Mouse (Mus musculus): ENCODE measurements around the gene Adipor1. TPM values are rescaled to one million over a fixed set of nuclear protein-coding genes. Genes with fewer than 3 reads are reported as not detected.
"Not testable (repeated sequence)": the region's sequence is repeated elsewhere in the genome, so short reads cannot be mapped to it uniquely, and the experiment has no call there.

Gene Adipor1
- polyA plus RNA-seq, 1 experiment from 2014 or later: 102 TPM

DNA sequence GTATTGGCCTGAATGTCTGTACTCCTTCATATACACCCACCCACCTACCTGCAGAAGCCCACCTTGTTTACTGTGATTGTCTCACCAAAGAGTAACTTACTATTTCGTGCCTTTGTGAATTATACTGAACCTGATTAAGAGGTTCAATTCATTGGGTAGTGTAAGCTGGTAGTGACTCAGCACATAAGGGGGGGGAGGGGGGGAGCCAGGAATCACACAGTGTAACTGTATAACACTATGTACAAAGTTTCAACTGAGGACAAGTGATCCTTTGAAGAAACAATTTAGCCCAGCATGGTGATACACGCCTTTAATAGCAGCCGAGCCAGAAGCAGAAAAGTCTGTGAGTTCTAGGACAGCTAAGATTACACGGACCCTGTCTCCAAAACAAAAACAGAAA lies 18.3 kb downstream of the Adipor1 start:
- no peak overlapping the region for H3K9ac ChIP-seq (ENCODE audit: low read depth, low read length)
- whole genome bisulfite sequencing: 87% methylated on average over 4 of the region's 4 CpGs
- H3K27me3 ChIP-seq (replicated peaks; ENCODE audit: control insufficient read depth, insufficient read depth, low read length): no peaks in the 10 kb centered on the region

GRCm38 (mm10) chr1:134435414-134435813 lies 20.2 kb downstream of the Adipor1 start:
- Histone ChIP-seq H3K4me3 (ENCODE audit: low read depth, low read length) (no peak overlapping the region), H3K36me3 (ENCODE audit: control insufficient read depth, insufficient read depth, low read length) (peaks cover 24% of the 10 kb centered on the region), H3K4me1 (ENCODE audit: control insufficient read depth, insufficient read depth, low read length) (no peaks in the 10 kb centered on the region), H3K9me3 (ENCODE audit: control insufficient read depth, low read length) (no peaks in the 10 kb centered on the region), H3K4me2 (ENCODE audit: low read depth, low read length) (no peak overlapping the region), H3K9ac (ENCODE audit: low read depth, low read length) (no peak overlapping the region), H3K27ac (replicated peaks; ENCODE audit: low read depth, low read length) (no peak overlapping the region), H3K27me3 (replicated peaks; ENCODE audit: control insufficient read depth, insufficient read depth, low read length) (no peaks in the 10 kb centered on the region)
- 30% methylated on average over 4 of the region's 4 CpGs for WGBS
- no peak for ATAC-seq (ENCODE audit: low read depth)
- DNase-seq (ENCODE audit: low spot score): no peak

More for the DNA sequence above, 18.3 kb downstream of the Adipor1 start:
- H3K36me3 ChIP-seq (ENCODE audit: control insufficient read depth, insufficient read depth, low read length): peaks cover 43% of the 10 kb centered on the region
- no peak overlapping the region for H3K4me2 ChIP-seq (ENCODE audit: low read depth, low read length)
- no peaks in the 10 kb centered on the region for H3K9me3 ChIP-seq (ENCODE audit: control insufficient read depth, low read length)
- ATAC-seq (ENCODE audit: low read depth) (no peak), DNase-seq (ENCODE audit: low spot score) (no peak)
- H3K4me3 ChIP-seq (ENCODE audit: low read depth, low read length): no peak overlapping the region
- no peaks in the 10 kb centered on the region for H3K4me1 ChIP-seq (ENCODE audit: control insufficient read depth, insufficient read depth, low read length)
- no peak overlapping the region for H3K27ac ChIP-seq (replicated peaks; ENCODE audit: low read depth, low read length)

DNA sequence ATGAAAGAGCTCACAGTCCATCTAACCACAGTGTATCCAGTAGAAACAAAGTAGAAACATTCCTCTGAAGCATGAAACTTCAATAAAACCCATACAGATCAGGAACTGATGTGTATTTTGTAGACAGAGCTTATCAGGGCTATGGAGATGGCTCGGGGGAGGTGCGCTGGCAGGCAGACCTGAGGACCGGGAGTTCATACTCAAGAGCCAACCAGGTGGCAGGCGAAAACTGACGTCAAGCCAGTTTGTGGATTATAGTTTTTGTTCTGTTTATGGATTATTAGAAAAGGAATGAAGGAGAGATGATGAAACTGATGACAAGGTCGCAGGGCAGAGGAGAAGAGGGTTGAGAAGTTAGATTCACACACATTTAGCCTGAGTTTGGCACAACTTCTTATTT lies 25.3 kb downstream of the Adipor1 start:
- WGBS: 85% methylated on average over 6 of the region's 6 CpGs
- no peak overlapping the region for H3K4me3 ChIP-seq (ENCODE audit: low read depth, low read length)
- H3K9me3 ChIP-seq (ENCODE audit: control insufficient read depth, low read length): no peaks in the 10 kb centered on the region
- no peaks in the 10 kb centered on the region for H3K4me1 ChIP-seq (ENCODE audit: control insufficient read depth, insufficient read depth, low read length)
- H3K27me3 ChIP-seq (replicated peaks; ENCODE audit: control insufficient read depth, insufficient read depth, low read length): no peaks in the 10 kb centered on the region
- H3K27ac ChIP-seq (replicated peaks; ENCODE audit: low read depth, low read length): no peak overlapping the region
- no peaks in the 10 kb centered on the region for H3K36me3 ChIP-seq (ENCODE audit: control insufficient read depth, insufficient read depth, low read length)
- no peak overlapping the region for H3K9ac ChIP-seq (ENCODE audit: low read depth, low read length)
- H3K4me2 ChIP-seq (ENCODE audit: low read depth, low read length): no peak overlapping the region
- ATAC-seq (ENCODE audit: low read depth): no peak
- no peak for DNase-seq (ENCODE audit: low spot score)

GRCm38 (mm10) chr1:134441737-134442136 lies 26.6 kb downstream of the Adipor1 start:
- 88% methylated on average over 6 of the region's 10 CpGs for WGBS
- H3K4me1 ChIP-seq (ENCODE audit: control insufficient read depth, insufficient read depth, low read length); ATAC-seq (ENCODE audit: low read depth); H3K27ac ChIP-seq (replicated peaks; ENCODE audit: low read depth, low read length); H3K36me3 ChIP-seq (ENCODE audit: control insufficient read depth, insufficient read depth, low read length); H3K9me3 ChIP-seq (ENCODE audit: control insufficient read depth, low read length); H3K4me3 ChIP-seq (ENCODE audit: low read depth, low read length); DNase-seq (ENCODE audit: low spot score); H3K4me2 ChIP-seq (ENCODE audit: low read depth, low read length); H3K9ac ChIP-seq (ENCODE audit: low read depth, low read length); H3K27me3 ChIP-seq (replicated peaks; ENCODE audit: control insufficient read depth, insufficient read depth, low read length): not testable (repeated sequence)

- H3K4me1 ChIP-seq (ENCODE audit: control insufficient read depth, insufficient read depth, low read length): no peaks in the 10 kb centered on the region
- no peak overlapping the region for H3K9ac ChIP-seq (ENCODE audit: low read depth, low read length)
- no peaks in the 10 kb centered on the region for H3K27me3 ChIP-seq (replicated peaks; ENCODE audit: control insufficient read depth, insufficient read depth, low read length)
- H3K4me2 ChIP-seq (ENCODE audit: low read depth, low read length): no peak overlapping the region
- ATAC-seq (ENCODE audit: low read depth): no peak
- H3K27ac ChIP-seq (replicated peaks; ENCODE audit: low read depth, low read length): no peak overlapping the region
- no peak for DNase-seq (ENCODE audit: low spot score)
- 97% methylated on average over 3 of the region's 3 CpGs for WGBS
- H3K9me3 ChIP-seq (ENCODE audit: control insufficient read depth, low read length): no peaks in the 10 kb centered on the region
- no peak overlapping the region for H3K4me3 ChIP-seq (ENCODE audit: low read depth, low read length)
- no peaks in the 10 kb centered on the region for H3K36me3 ChIP-seq (ENCODE audit: control insufficient read depth, insufficient read depth, low read length)
Measured at GRCm38 (mm10) chr1:134442394-134442793, 27.2 kb downstream of the Adipor1 start.

- DNase-seq (ENCODE audit: low spot score); H3K9me3 ChIP-seq (ENCODE audit: control insufficient read depth, low read length); H3K36me3 ChIP-seq (ENCODE audit: control insufficient read depth, insufficient read depth, low read length); ATAC-seq (ENCODE audit: low read depth); H3K27me3 ChIP-seq (replicated peaks; ENCODE audit: control insufficient read depth, insufficient read depth, low read length); H3K27ac ChIP-seq (replicated peaks; ENCODE audit: low read depth, low read length); H3K4me2 ChIP-seq (ENCODE audit: low read depth, low read length); H3K9ac ChIP-seq (ENCODE audit: low read depth, low read length); H3K4me3 ChIP-seq (ENCODE audit: low read depth, low read length); H3K4me1 ChIP-seq (ENCODE audit: control insufficient read depth, insufficient read depth, low read length): not testable (repeated sequence)
- 78% methylated on average over 1 of the region's 1 CpGs for WGBS
Measured at GRCm38 (mm10) chr1:134443288-134443687, 28.1 kb downstream of the Adipor1 start.

DNA sequence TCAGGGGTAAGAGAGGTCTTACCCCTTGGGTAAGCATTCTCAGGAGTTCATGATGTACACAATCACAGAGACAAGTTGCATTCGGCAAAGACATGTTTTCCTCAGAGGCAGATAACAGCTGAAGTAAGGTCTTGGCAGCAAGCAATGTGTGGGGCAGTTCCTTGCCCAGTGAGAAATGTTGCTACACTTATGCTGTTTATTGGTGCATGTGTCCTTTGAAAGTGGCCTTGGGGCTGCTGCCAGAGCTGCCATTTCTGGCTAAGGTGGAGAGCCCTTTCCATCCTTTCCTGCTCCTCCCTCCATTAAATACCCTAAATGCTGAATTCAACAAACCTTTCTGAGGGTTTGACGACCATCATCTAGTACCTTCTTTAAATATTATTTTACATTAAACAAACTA lies 30.2 kb downstream of the Adipor1 start:
- DNase-seq (ENCODE audit: low spot score) (no peak), ATAC-seq (ENCODE audit: low read depth) (no peak)
- WGBS: 82% methylated on average over 2 of the region's 2 CpGs
- Histone ChIP-seq H3K4me3 (ENCODE audit: low read depth, low read length) (no peak overlapping the region), H3K27ac (replicated peaks; ENCODE audit: low read depth, low read length) (no peak overlapping the region), H3K4me1 (ENCODE audit: control insufficient read depth, insufficient read depth, low read length) (no peaks in the 10 kb centered on the region), H3K4me2 (ENCODE audit: low read depth, low read length) (no peak overlapping the region), H3K27me3 (replicated peaks; ENCODE audit: control insufficient read depth, insufficient read depth, low read length) (no peaks in the 10 kb centered on the region), H3K36me3 (ENCODE audit: control insufficient read depth, insufficient read depth, low read length) (no peaks in the 10 kb centered on the region), H3K9ac (ENCODE audit: low read depth, low read length) (no peak overlapping the region), H3K9me3 (ENCODE audit: control insufficient read depth, low read length) (no peaks in the 10 kb centered on the region)

- H3K9ac ChIP-seq (ENCODE audit: low read depth, low read length); H3K36me3 ChIP-seq (ENCODE audit: control insufficient read depth, insufficient read depth, low read length); H3K4me2 ChIP-seq (ENCODE audit: low read depth, low read length); H3K4me1 ChIP-seq (ENCODE audit: control insufficient read depth, insufficient read depth, low read length); H3K4me3 ChIP-seq (ENCODE audit: low read depth, low read length); H3K9me3 ChIP-seq (ENCODE audit: control insufficient read depth, low read length); H3K27ac ChIP-seq (replicated peaks; ENCODE audit: low read depth, low read length); H3K27me3 ChIP-seq (replicated peaks; ENCODE audit: control insufficient read depth, insufficient read depth, low read length); ATAC-seq (ENCODE audit: low read depth); DNase-seq (ENCODE audit: low spot score): not testable (repeated sequence)
- 69% methylated on average over 3 of the region's 3 CpGs for WGBS
Measured at GRCm38 (mm10) chr1:134448537-134448936, 33.4 kb downstream of the Adipor1 start.

DNA sequence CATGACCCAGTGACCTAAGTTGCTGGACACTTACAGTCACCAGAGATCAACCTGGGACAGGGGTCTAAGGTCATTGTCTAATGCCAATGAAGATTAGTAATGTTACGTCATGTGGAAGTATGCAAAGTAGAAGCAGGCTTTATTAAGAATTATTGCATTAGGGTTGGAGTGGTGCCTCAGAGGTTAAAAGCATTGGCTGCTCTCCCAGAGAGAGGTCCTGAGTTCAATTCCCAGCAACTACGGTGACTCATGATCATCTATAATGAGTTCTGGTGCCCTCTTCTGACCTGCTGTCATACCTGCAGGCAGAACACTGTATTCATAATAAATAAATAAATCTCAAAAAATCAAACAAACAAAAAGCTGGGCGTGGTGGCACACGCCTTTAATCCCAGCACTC lies 35.0 kb downstream of the Adipor1 start:
- H3K36me3 ChIP-seq (ENCODE audit: control insufficient read depth, insufficient read depth, low read length): no peaks in the 10 kb centered on the region
- H3K4me1 ChIP-seq (ENCODE audit: control insufficient read depth, insufficient read depth, low read length): no peaks in the 10 kb centered on the region
- no peak for ATAC-seq (ENCODE audit: low read depth)
- no peak overlapping the region for H3K9ac ChIP-seq (ENCODE audit: low read depth, low read length)
- H3K4me2 ChIP-seq (ENCODE audit: low read depth, low read length): no peak overlapping the region
- H3K4me3 ChIP-seq (ENCODE audit: low read depth, low read length): no peak overlapping the region
- DNase-seq (ENCODE audit: low spot score): no peak
- H3K27ac ChIP-seq (replicated peaks; ENCODE audit: low read depth, low read length): no peak overlapping the region
- WGBS: 82% methylated on average over 4 of the region's 4 CpGs
- no peaks in the 10 kb centered on the region for H3K27me3 ChIP-seq (replicated peaks; ENCODE audit: control insufficient read depth, insufficient read depth, low read length)
- H3K9me3 ChIP-seq (ENCODE audit: control insufficient read depth, low read length): no peaks in the 10 kb centered on the region
